Mouse (Mus musculus): ENCODE measurements at regions not wholly inside any gene's neighbourhood (a gene's known extent, or its start where the extent isn't known, plus 50 kb on each side); places are given as distances from the start of the nearest gene placed in this dataset.

GRCm38 (mm10) chr10:120538561-120538960 is 62.3 kb upstream of the Hmga2 start:
- no peak overlapping the region for H3K27ac ChIP-seq (replicated peaks)
- no peaks in the 10 kb centered on the region for H3K36me3 ChIP-seq
- no peak for ATAC-seq (ENCODE audit: low FRiP score, low read depth)
- H3K9ac ChIP-seq: no peak overlapping the region
- H3K4me2 ChIP-seq: no peak overlapping the region
- H3K4me3 ChIP-seq: no peak overlapping the region
- WGBS: 81% methylated on average over 7 of the region's 7 CpGs
- H3K9me3 ChIP-seq: no peaks in the 10 kb centered on the region
- H3K27me3 ChIP-seq: no peaks in the 10 kb centered on the region
- H3K4me1 ChIP-seq (replicated peaks): no peaks in the 10 kb centered on the region

DNA sequence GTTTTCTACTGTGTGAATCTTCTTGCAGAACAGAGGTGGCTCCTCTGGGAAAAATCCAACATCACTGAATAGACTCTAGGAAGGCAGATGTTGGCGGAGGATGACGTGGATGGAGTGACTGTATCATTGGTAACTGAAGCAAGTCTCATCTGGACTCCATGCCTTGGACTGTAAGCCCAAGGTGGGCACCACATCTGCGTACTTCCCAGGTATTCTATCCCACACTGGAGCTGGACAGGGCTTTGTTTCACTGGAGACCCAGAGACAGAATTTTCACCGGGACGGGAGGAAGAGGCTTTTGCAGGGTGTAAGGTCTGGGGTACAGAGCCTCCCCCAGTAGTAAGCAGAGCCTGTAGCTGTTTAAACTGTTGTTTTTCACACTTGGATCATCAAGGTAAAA is 52.1 kb upstream of the Hmga2 start:
- Histone ChIP-seq H3K9me3 (no peaks in the 10 kb centered on the region), H3K27me3 (no peaks in the 10 kb centered on the region), H3K9ac (no peak overlapping the region), H3K27ac (replicated peaks) (no peak overlapping the region), H3K36me3 (no peaks in the 10 kb centered on the region), H3K4me3 (no peak overlapping the region), H3K4me2 (no peak overlapping the region), H3K4me1 (replicated peaks) (no peaks in the 10 kb centered on the region)
- no peak for ATAC-seq (ENCODE audit: low FRiP score, low read depth)
- WGBS: 93% methylated on average over 5 of the region's 5 CpGs

DNA sequence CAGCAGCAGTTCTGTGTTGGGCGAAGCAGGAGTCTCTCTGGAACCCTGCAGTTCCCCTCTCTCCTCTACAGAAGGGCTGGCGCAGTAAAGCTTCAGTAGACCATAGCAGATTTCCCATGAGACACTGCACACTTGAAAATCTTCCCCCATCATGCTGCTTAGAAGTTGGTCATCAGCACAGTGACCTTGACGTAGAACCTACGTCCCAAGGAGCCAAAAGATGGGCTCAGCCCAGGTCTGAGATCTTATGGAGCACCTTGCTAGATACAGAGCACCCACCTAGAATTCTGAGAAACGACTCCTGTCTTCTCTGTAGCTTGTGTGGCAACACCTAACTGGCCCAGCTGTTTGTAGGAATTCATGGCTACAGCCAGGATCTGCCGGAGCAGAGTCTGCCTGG is 51.7 kb upstream of the Hmga2 start:
- H3K27ac ChIP-seq (replicated peaks): no peak overlapping the region
- H3K9me3 ChIP-seq: no peaks in the 10 kb centered on the region
- no peaks in the 10 kb centered on the region for H3K36me3 ChIP-seq
- H3K4me2 ChIP-seq: no peak overlapping the region
- 90% methylated on average over 6 of the region's 6 CpGs for WGBS
- no peak overlapping the region for H3K9ac ChIP-seq
- ATAC-seq (ENCODE audit: low FRiP score, low read depth): no peak
- H3K4me3 ChIP-seq: no peak overlapping the region
- H3K4me1 ChIP-seq (replicated peaks): no peaks in the 10 kb centered on the region
- H3K27me3 ChIP-seq: no peaks in the 10 kb centered on the region

- H3K27me3 ChIP-seq: no peaks in the 10 kb centered on the region
- no peaks in the 10 kb centered on the region for H3K4me1 ChIP-seq (replicated peaks)
- no peak overlapping the region for H3K9ac ChIP-seq
- no peak overlapping the region for H3K4me3 ChIP-seq
- 88% methylated on average over 6 of the region's 6 CpGs for WGBS
- no peak overlapping the region for H3K27ac ChIP-seq (replicated peaks)
- no peaks in the 10 kb centered on the region for H3K36me3 ChIP-seq
- no peak overlapping the region for H3K4me2 ChIP-seq
- H3K9me3 ChIP-seq: no peaks in the 10 kb centered on the region
- no peak for ATAC-seq (ENCODE audit: low FRiP score, low read depth)
Observed at GRCm38 (mm10) chr10:120526991-120527390, 50.7 kb upstream of the Hmga2 start.
